Mouse (Mus musculus): ENCODE data around the gene Tekt1.

DNA sequence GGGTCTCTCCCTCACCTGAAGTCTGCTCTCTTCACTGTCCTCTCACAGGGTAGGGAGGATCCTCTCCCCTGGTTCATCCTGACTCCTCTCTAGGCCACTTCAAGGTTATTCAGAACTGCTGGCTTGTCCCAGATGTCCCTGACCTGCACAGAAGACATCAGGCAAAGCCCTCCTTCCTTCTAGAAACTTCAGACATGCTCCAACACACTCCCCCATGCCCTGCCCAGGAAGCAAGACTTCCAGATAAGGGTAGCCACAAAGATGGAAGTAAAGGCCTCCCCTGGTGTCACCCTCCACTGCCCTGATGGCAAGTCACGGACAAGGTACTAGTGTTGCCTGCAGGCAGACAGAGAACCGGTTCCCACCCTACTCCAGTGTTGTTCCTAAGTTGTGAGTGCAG lies 32.5 kb upstream of the Tekt1 start:
- TF ChIP-seq CTCF (IDR thresholded peaks at IDR 0.05; ENCODE audit: insufficient read depth, low read depth, low read length) (no peak), POLR2A (IDR thresholded peaks at IDR 0.05; ENCODE audit: insufficient read depth, low read depth, low read length) (no peak)
